Mouse (Mus musculus): ENCODE results near the gene Rnf144a.
"Not testable (repeated sequence)": the region's sequence is repeated elsewhere in the genome, so short reads cannot be mapped to it uniquely, and the experiment has no call there.

Rnf144a gene

DNA sequence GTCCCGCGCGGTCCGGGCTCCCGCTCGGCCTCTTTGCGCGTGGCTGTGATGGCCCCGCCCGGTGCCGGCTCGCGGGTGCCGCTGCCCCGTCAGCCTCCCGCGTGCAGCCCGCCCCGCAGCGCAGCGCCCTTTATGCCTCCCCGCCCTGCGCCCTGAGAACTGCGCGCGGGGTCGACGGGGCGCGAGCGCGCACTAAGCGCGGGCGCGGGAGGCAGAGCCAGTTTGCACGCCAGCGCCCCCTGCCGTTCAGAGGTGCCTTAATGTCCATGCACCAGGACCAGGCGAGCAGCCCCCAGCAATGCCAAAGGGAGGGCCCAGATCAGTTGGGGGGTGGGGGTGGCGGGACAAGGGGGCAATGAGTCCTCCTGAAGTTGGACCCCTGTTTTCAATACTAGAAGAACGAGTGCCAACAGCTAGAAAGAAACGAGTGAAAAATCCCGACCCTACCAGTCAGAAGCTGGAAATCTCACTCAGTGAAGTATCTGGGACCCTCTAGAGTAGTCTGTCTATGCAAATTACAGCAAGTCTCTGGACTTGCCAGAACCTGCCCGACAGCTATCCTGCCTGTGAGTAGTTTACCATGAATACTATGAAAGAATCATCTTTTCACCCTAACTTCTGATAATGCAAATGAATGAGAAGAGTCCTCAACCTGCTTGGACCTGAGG lies at the start of gene Rnf144a:
Gene Rnf144a (minus strand): TSS at position 151 of the 668 bp plus-strand sequence.
- DNase-seq = peak; percentile 95 to 96

DNA sequence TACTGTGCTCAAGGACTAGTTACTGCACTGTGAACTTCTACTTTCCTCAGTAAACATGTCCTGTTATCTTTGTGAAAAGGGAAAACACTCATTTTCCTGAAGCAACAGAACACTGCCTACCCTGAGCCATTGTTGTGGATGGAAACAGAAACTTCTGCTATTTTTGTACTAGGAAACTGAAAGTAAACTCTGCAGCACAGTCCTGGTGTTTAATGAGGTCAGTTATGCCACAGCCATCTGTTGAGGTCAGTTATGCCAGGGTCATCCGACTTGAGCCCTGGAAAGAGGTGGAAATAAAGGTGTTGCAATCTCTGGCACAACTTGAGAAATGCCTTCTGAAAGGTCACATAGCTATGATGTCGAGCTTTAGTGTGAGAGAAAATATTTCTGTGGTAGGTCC lies 45.0 kb upstream of the Rnf144a start:
- DNase-seq = no peak

- DNase-seq = peak; percentile 85 to 86
These were observed 41.1 kb upstream of the Rnf144a start, which contains the start of gene Rsad2 for GRCm38 (mm10) chr12:26456028-26456698. Gene Rsad2 (minus strand): TSS chr12:26456452.

GRCm38 (mm10) chr12:26454682-26455081 lies 39.6 kb upstream of the Rnf144a start:
- no peak for DNase-seq

- DNase-seq = no peak
These were observed 37.9 kb upstream of the Rnf144a start for GRCm38 (mm10) chr12:26452951-26453350.

GRCm38 (mm10) chr12:26451150-26451549 lies 36.1 kb upstream of the Rnf144a start:
- DNase-seq = peak; percentile 23 to 43

GRCm38 (mm10) chr12:26449483-26449882 lies 34.4 kb upstream of the Rnf144a start:
- DNase-seq = no peak

GRCm38 (mm10) chr12:26446377-26447045 lies 31.5 kb upstream of the Rnf144a start:
- DNase-seq = no peak

DNA sequence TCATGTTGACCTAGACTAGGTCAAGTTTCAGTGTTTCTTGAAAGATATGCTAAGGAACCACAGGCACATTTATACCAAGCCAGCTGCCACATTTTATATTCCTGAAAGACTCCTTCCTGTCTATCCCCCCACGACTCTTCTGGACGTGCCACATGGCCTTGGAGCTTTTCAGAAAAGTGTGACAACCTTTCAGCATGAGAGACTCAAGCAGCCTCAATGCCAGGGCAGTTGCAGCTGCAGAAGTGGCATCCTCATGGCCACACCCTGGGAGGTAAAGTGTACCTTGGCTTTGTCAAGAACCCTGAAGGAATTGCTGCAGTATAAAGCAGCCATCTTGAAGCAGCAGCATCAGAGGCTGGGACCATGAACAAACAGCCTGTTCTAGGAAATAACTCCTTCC lies 29.5 kb upstream of the Rnf144a start:
- no peak for DNase-seq

GRCm38 (mm10) chr12:26444054-26444453 lies 29.0 kb upstream of the Rnf144a start:
- DNase-seq = peak; percentile 75 to 78

- no peak for DNase-seq
These were observed 24.3 kb upstream of the Rnf144a start for GRCm38 (mm10) chr12:26439366-26439765.

- DNase-seq = no peak
These were observed 22.9 kb upstream of the Rnf144a start for GRCm38 (mm10) chr12:26437950-26438349.

DNA sequence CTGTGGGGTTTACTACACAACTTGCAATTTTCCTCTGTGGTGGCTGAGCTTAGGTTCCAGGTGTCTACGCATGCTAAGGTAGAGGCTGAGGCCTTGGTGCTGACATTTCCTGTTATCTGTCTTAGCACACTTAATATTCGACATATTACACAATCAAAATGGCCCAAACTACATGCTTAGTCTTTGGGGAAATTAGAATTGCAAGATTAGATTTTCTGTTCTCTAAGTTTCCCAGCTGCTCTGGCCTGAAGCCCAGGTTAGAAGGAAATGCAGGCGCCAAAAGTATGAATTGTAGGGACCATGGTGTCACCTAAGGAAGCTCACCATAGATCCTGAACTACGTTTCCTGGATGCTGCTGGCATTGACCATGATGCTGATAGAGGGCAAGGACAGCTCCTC lies 21.3 kb upstream of the Rnf144a start:
- no peak for DNase-seq

DNA sequence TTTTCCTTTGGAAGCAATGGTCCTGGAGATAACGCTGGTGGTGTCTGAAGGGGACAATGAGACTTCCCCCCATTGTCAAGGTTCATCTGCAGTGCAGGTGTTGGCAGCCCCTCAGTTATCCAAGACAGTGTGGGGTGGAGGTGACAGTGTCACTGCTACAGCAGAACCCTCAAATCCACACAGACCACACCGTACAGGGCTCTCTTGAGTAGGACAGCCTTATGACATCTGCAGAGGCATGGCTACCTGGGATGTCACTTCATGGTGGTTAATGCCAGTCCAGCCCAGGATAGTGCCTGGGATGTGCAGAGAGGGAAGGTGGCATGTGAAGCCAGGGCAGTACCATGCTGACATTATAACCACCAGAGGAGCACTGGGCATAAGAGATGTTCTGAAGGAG lies 13.7 kb upstream of the Rnf144a start:
- not testable (repeated sequence) for DNase-seq

DNA sequence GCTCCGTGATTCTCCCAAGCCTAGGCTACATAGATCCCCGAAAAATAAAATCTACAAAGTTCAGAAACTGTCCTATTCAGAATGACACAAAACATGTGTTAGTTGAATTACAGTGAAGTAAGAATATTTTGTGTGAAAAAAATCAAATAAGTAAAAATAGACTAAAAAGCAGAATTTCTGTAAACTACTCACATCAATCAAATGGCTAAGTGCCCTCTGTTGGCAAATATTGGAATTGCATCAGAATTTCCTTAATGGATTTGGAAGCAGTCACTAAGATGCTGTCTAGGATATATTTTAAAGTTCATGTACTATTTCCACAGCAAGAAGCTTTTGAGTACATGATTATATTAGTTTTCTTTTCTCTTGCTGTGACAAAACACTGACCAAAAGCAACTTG lies 9.8 kb upstream of the Rnf144a start:
- DNase-seq = peak; percentile 45 to 59

DNA sequence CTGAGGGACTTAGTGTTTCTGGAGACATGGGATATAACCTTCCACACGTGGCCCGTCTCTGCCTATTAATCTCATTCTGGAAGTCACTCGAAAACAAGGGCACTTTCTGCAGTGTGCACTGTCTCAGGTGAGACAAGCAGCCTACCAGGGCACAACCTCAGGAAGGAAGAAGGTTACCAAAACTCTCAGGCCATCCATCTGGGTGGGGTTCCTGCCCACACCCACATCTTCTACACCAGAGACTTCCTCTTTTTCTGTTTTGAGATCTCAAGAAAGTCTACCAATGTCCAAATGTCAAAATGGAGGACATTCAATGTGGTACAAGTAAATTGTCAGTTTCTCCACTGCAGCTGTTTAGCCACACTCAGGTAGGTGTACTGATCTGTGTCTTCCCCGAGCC lies 3.3 kb upstream of the Rnf144a start:
- DNase-seq = peak; percentile 57 to 68

GRCm38 (mm10) chr12:26416636-26417295 lies 1.7 kb upstream of the Rnf144a start:
- DNase-seq = no peak

GRCm38 (mm10) chr12:26414451-26415103 lies 477 bp downstream of the Rnf144a start:
- no peak for DNase-seq

- DNase-seq = no peak
These were observed 1.1 kb downstream of the Rnf144a start for GRCm38 (mm10) chr12:26413961-26414411.

- no peak for DNase-seq
These were observed 2.3 kb downstream of the Rnf144a start for GRCm38 (mm10) chr12:26412802-26413201.

DNA sequence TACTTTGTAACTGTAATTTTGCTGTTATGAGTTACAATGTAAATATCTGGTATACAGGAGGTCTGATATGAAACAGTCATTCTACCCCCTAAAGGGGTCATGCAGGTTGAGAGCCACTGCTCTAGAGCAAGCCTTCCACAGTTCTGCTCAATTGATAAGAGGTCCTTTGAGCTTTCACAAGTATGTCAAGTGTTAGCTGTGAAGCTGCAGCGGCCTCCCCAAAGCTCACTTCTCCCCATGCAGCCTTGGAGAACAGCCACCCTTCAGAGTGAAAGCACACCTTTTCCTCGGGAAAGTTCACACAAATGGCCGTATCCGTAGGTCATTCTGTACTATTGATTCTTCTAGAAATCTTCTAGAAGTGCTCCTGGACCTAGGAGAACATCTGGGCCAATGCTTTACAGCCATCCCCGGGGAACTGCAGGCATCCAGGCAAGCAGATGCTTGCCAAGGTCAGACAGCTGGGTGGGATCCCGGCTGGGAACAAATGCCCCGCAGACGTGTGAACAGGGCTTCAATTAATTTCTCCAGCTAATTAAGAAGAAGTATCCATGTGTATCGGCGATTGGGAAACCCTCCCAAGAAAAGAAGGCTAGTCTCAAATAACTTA lies 3.1 kb downstream of the Rnf144a start:
- no peak for DNase-seq

DNA sequence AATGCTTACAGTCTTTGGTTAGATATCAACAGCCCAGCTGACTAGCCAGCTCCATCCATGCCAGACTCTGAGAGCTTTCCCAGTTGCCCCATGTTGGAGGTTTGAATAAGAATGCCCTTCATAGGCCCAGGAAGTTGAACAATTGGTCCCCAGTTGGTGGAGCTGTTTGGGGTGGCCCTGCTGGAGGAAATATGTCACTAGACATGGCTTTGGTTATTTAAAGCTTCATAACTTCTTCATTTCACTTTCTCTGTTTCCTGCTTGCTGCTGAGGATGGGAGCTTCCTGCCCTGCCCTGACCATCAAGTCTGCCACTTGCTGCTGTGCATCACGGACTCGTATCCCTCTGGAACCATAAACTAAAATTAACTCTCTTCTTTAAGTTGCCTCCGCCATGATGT lies 4.6 kb downstream of the Rnf144a start:
- peak; percentile 45 to 53 for DNase-seq
